Mouse (Mus musculus): Measurements from ENCODE around the gene Tnp2.
"Not testable (repeated sequence)": the region's sequence is repeated elsewhere in the genome, so short reads cannot be mapped to it uniquely, and the experiment has no call there.

The Tnp2 gene

DNA sequence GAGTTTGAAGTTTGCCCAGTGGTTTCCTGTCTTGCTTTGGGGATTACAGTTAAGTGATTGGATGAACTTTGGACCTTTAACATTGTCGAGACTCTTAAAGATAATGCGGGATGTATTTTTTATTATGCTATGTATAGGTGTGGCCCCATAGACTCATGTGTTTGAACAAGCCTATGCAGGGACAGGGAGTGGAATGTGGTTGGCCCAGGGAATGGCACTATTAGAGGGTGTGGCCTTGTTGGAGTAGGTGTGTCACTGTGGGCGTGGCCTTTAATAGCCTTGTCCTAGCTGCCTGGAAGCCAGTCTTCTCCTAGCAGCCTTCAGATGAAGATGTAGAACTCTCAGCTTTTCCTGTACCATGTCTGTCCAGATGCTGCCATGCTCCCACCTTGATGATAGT lies 14.0 kb upstream of the Tnp2 start:
- in situ Hi-C loops (cut with MboI; ENCODE audit: low pct_unique_long_range_greater_than_20kb in 1 of 2, low sequenced_read_pairs in 2 of 2, unreplicated experiment in 1 of 2), result not testable (repeated sequence)

- in situ Hi-C loops (cut with MboI; ENCODE audit: low pct_unique_long_range_greater_than_20kb in 1 of 2, low sequenced_read_pairs in 2 of 2, unreplicated experiment in 1 of 2), result no loop called here
Observed at GRCm38 (mm10) chr16:10796034-10796433, 7.6 kb upstream of the Tnp2 start, which contains the start of gene Prm2. Gene Prm2, minus strand, starts transcription at chr16:10796134.

DNA sequence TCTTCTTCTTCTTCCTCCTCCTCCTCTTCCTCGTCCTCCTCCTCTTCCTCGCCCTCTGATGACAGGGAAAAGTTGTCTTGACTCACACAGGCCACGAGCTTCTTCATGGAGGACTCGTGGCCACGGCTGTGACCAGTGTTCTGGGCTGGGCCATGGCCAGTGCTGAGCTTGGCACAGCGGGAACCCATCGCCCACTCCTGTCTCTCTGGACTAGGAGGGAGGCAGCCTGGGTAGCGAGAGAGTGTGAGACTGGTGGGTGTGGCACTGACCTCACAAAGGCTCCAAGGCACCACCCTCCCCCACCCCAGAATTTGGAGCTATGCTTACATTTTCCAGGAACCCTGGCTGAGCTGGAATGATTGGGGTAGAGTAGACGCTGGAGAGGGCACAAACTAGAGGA lies 2.2 kb upstream of the Tnp2 start, which contains the start of gene Prm3:
Gene Prm3 (minus strand): TSS at position 213 of the 400 bp plus-strand sequence.
- in situ Hi-C loops (cut with MboI; ENCODE audit: low pct_unique_long_range_greater_than_20kb in 1 of 2, low sequenced_read_pairs in 2 of 2, unreplicated experiment in 1 of 2), result no loop called here

GRCm38 (mm10) chr16:10788866-10789265 lies 406 bp upstream of the Tnp2 start:
- in situ Hi-C loops (cut with MboI; ENCODE audit: low pct_unique_long_range_greater_than_20kb in 1 of 2, low sequenced_read_pairs in 2 of 2, unreplicated experiment in 1 of 2), result no loop called here

GRCm38 (mm10) chr16:10787548-10788058 lies 857 bp downstream of the Tnp2 start:
- in situ Hi-C loops (cut with MboI; ENCODE audit: low pct_unique_long_range_greater_than_20kb in 1 of 2, low sequenced_read_pairs in 2 of 2, unreplicated experiment in 1 of 2), result no loop called here

DNA sequence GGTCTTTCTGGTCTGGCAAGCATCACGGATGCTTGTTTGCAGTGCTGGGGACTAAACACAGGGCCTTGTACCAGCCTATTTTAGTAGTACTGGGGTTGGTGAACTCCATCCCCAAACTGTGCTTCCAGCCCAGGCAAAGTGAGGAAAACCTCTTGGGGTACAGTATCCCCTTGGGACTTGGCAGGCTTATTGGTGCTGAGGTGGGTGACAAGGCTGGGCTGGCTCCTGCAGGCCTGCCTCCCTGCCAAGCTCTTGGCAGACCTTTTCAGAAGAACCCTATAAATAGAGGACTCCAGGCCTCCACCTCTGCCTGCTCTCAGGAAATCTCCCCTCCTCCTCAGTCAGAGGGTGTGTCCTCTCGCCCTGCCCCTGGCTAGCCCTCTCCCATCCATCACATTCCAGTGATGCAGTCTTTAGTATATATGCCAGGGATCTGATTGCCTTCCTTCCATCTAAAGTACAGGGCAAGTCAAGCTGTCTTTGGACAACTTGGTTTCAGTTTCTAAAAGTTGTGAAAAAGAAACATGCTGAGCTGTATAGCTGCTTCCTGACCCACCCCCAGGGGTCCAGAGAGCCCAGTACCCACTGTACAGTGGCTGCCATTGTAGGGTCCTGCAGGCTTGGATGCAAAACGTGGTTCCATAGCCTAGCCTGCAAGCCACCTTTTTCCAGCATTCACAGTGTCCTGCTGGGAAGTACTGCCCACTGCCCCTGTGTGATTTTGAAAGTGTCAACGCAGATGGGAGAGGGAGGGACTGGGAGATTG lies 1.5 kb downstream of the Tnp2 start:
- in situ Hi-C loops (cut with MboI; ENCODE audit: low pct_unique_long_range_greater_than_20kb in 1 of 2, low sequenced_read_pairs in 2 of 2, unreplicated experiment in 1 of 2), result no loop called here

GRCm38 (mm10) chr16:10786288-10786687 lies 2.2 kb downstream of the Tnp2 start:
- in situ Hi-C loops (cut with MboI; ENCODE audit: low pct_unique_long_range_greater_than_20kb in 1 of 2, low sequenced_read_pairs in 2 of 2, unreplicated experiment in 1 of 2), result no loop called here

DNA sequence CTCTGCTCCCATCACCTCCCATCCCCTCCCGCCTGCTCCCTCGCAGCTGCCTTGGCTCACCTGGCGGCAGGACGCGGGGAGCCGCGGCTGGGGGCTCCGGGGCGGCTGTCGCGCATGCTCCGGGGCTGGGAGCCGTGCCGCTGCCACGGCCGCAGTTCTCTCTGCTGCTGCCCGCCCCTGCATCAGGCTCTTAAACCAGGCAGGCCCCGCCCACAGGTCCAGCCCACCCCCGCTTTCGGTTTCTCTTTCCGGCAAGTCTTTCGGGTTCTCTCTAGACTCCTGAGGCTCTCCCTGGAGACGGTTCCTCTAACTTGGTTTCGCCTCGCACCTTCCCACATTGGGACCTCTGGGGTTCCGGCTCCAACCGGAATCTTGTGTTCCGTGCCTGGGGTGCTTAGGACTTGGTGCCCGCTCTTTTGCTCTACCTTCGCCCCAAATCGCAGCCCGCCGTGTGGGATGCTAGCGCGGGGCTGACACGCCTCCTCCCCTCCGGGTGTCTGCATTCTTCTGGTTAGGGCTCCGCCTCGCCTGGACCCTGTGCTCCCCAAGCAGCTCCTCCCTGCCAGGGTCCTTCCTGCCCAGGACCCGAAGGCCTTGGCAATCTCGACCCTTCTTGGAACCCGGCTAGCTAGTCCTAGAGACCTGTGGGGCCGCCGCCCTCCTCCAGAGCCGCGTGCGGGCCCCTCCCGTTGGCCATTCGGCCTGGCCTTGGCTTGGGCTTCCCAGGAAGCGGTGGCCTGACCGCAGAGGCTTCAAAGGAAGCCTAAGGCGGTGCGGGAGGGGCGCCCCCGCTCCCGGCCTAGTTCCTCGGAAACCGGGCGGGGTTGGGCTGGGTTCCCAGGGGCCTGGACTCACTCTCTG lies 2.9 kb downstream of the Tnp2 start, which contains the start of gene Socs1:
Gene Socs1 (minus strand): TSS at position 166 of the 861 bp plus-strand sequence.
- in situ Hi-C loops (cut with MboI; ENCODE audit: low pct_unique_long_range_greater_than_20kb in 1 of 2, low sequenced_read_pairs in 2 of 2, unreplicated experiment in 1 of 2), result no loop called here

- in situ Hi-C loops (cut with MboI; ENCODE audit: low pct_unique_long_range_greater_than_20kb in 1 of 2, low sequenced_read_pairs in 2 of 2, unreplicated experiment in 1 of 2), result no loop called here
Observed at GRCm38 (mm10) chr16:10784793-10785370, 3.6 kb downstream of the Tnp2 start.

GRCm38 (mm10) chr16:10783883-10784792 lies 4.3 kb downstream of the Tnp2 start:
- in situ Hi-C loops (cut with MboI; ENCODE audit: low pct_unique_long_range_greater_than_20kb in 1 of 2, low sequenced_read_pairs in 2 of 2, unreplicated experiment in 1 of 2), result no loop called here

DNA sequence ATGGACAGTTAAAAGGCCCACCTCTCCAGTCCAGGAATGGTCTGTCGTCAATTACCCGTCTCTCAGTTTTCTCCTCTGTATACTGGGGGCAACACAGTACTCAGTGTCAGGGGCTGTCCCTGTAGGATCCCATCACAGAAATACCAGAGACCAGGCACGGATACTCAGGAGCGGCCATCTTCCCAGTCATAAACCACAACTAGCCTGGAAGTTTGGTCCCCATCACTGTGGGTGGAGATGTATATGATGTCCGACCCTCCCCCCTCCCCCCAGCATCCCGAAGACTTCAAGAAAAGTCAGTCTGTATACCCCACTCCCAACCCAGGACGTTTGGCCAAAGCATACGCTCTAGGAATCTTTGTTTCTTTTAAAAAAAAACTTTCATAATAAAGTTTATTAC lies 5.0 kb downstream of the Tnp2 start:
- in situ Hi-C loops (cut with MboI; ENCODE audit: low pct_unique_long_range_greater_than_20kb in 1 of 2, low sequenced_read_pairs in 2 of 2, unreplicated experiment in 1 of 2), result no loop called here

- in situ Hi-C loops (cut with MboI; ENCODE audit: low pct_unique_long_range_greater_than_20kb in 1 of 2, low sequenced_read_pairs in 2 of 2, unreplicated experiment in 1 of 2), result no loop called here
Observed at GRCm38 (mm10) chr16:10783152-10783434, 5.4 kb downstream of the Tnp2 start.

DNA sequence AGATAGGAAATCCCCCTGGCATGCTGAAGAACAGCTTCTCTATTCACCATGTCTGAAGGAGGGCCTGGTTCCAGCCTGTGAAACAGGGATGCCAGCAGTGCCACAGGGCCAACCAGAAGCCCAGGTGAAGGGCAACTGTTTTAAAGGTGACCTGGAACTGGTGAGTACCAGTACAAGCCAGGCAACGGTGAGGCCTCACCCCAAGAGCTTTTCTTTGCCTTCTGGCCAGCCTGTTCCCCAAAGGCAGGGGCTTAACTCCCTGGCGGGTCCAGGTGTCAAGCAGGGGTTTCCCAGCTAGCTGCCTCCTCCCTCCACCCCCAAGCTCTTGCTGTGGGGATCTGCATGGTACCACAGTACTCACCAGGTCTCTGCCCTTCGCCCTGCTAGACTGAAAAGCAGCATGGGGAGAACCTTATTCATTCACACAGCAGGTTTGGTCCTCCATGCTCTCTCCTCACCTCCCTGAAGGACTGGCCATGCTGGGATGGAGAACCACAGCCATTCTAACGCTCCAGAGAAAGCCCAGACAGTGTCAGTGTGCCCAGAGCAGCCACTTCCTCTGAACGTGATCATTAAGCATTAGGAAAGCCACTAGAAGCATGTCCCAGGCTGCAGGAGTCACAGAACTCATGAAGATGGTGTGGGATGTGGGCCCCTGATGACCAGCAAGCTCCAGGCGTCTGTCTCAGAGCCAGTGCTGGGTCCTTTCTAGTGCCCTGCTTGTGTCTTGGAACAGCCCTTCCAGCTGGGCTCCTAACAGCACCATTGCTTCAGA lies 5.9 kb downstream of the Tnp2 start:
- in situ Hi-C loops (cut with MboI; ENCODE audit: low pct_unique_long_range_greater_than_20kb in 1 of 2, low sequenced_read_pairs in 2 of 2, unreplicated experiment in 1 of 2), result no loop called here

DNA sequence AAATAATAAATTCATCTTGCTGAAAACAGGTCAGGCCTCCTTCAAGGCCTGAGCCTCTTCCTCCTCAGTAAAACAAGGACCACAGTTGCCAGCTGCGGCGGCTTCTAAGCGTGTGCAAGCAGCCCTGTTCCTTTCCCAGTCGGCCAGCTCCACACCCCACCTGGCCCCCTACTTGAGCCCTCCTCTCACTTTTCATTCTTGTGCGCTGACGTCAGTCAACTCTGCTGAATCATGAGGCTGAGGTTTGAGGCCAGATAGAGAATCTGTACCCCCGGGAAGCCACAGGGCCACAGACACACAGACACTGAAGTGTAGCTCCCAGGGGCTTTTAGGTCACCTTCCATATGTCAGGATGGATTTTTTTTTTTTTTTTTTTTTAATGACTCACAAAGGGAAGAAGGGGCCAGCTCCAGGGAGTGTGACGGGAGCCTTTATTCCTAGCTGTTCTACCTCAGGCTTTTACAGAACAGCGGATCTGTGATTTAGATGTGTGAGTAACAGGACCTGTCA lies 6.5 kb downstream of the Tnp2 start:
- in situ Hi-C loops (cut with MboI; ENCODE audit: low pct_unique_long_range_greater_than_20kb in 1 of 2, low sequenced_read_pairs in 2 of 2, unreplicated experiment in 1 of 2), result no loop called here

GRCm38 (mm10) chr16:10780631-10781120 lies 7.8 kb downstream of the Tnp2 start:
- in situ Hi-C loops (cut with MboI; ENCODE audit: low pct_unique_long_range_greater_than_20kb in 1 of 2, low sequenced_read_pairs in 2 of 2, unreplicated experiment in 1 of 2), result no loop called here

GRCm38 (mm10) chr16:10777579-10778160 lies 10.8 kb downstream of the Tnp2 start:
- in situ Hi-C loops (cut with MboI; ENCODE audit: low pct_unique_long_range_greater_than_20kb in 1 of 2, low sequenced_read_pairs in 2 of 2, unreplicated experiment in 1 of 2), result loop anchor here in 1 of 2 experiments (10.0 kb wide), 1 partner anchor 203 kb away; no protein-coding TSS in a partner anchor

GRCm38 (mm10) chr16:10776322-10776721 lies 12.1 kb downstream of the Tnp2 start:
- in situ Hi-C loops (cut with MboI; ENCODE audit: low pct_unique_long_range_greater_than_20kb in 1 of 2, low sequenced_read_pairs in 2 of 2, unreplicated experiment in 1 of 2), result loop anchor here in 1 of 2 experiments (10.0 kb wide), 1 partner anchor 202 kb away; no protein-coding TSS in a partner anchor
